Mouse (Mus musculus) midbrain, embryonic 11.5 days (tissue): ENCODE data around the gene Mob1b. TPM values are rescaled to one million over a fixed set of nuclear protein-coding genes. Genes with fewer than 3 reads are reported as not detected.
"Not testable (repeated sequence)": the region's sequence is repeated elsewhere in the genome, so short reads cannot be mapped to it uniquely, and the experiment has no call there.

Source experiments
- ATAC-seq: fragments of 200-750 bp; cut with Nextera tagmentation; 2 replicates; pipeline ENCODE4 v1.8.0; 2017; ENCODE audit warnings: moderate TSS enrichment, moderate library complexity; ENCODE audit not compliant: low FRiP score
- DNase-seq: peaks from one replicate; pipeline ENCODE4 v3.0.0; 2015; ENCODE audit warnings: low spot score; ENCODE audit errors: missing footprints
- H3K27ac ChIP-seq: fragments of 300-500 bp; sonication (generic); 2 replicates; pipeline ENCODE4 v1.5.1; 2014; ENCODE audit warnings: low read depth, low read length
- H3K27me3 ChIP-seq: fragments of 300-500 bp; sonication (generic); 2 replicates; pipeline ENCODE4 v1.6.1; 2014; ENCODE audit warnings: mild to moderate bottlenecking, low read length, moderate library complexity, mixed read lengths; ENCODE audit not compliant: control insufficient read depth, insufficient read depth
- H3K36me3 ChIP-seq: fragments of 300-500 bp; sonication (generic); 2 replicates; pipeline ENCODE4 v1.6.1; 2014; ENCODE audit warnings: mild to moderate bottlenecking, low read length, moderate library complexity, mixed read lengths; ENCODE audit not compliant: control insufficient read depth, insufficient read depth
- H3K4me1 ChIP-seq: fragments of 300-500 bp; sonication (generic); 2 replicates; pipeline ENCODE4 v1.6.1; 2014; ENCODE audit warnings: low read length; ENCODE audit not compliant: control insufficient read depth, insufficient read depth
- H3K4me2 ChIP-seq: fragments of 300-500 bp; sonication (generic); 2 replicates; pipeline ENCODE4 v1.6.1; 2014; ENCODE audit warnings: mild to moderate bottlenecking, moderate library complexity
- H3K4me3 ChIP-seq: fragments of 300-500 bp; sonication (generic); 2 replicates; pipeline ENCODE4 v1.5.1; 2014; ENCODE audit warnings: low read depth, low read length
- H3K9ac ChIP-seq: fragments of 300-500 bp; sonication (generic); 2 replicates; pipeline ENCODE4 v1.6.1; 2014; ENCODE audit warnings: low read length
- H3K9me3 ChIP-seq: fragments of 300-500 bp; sonication (generic); 2 replicates; pipeline ENCODE4 v1.6.1; 2016; ENCODE audit warnings: low read length; ENCODE audit not compliant: control insufficient read depth
- WGBS: fragments of 180-500 bp; shearing (Covaris S2); extraction: QIAGEN DNeasy Blood & Tissue Kit; methylation state at CpG from one replicate; pipeline ENCODE4 v1.1.7; 2014; 5-methylcytosine and 5-hydroxymethylcytosine counted together
- polyA plus RNA-seq: library from polyadenylated mRNA; unstranded; fragments of >200 nt; fragmentation: Nextera tagmentation; extraction: Ambion mirVana; gene quantifications from 2 replicates; pipeline ENCODE4 v1.2.1, GENCODE M21; 2014

The Mob1b gene
- polyA plus RNA-seq, 1 experiment from 2014 or later, result 18.3 TPM

DNA sequence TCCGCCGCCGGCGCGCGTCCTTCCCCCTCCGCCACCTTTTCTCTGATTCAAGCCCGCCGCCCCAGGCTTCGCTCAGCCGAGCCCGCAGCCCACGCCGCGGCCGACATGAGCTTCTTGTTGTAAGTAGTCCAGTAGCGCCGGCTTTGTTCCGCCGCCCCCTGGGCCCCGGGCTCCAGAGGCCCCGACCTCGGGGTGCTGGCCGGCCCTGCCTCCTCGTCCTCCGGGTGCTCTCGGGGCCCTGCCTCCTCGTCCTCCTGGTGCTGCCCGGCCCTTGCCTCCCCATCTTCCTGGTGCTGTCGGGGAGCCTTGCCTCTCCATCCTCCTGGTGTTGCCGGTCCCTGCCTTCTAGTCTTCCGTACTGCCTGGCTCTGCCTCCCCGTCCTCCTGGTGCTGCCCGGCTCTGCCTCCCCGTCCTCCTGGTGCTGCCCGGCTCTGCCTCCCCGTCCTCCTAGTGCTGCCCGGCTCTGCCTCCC is 384 bp downstream of the Mob1b start:
- H3K4me3 ChIP-seq, result peak overlapping the region; percentile 75
- ATAC-seq (peak; percentile 79), DNase-seq (no peak)
- under 1% methylated on average over 30 of the region's 38 CpGs for WGBS
- peaks cover 12% of the 10 kb centered on the region for H3K4me1 ChIP-seq
- peak overlapping the region; percentile 94 for H3K4me2 ChIP-seq
- no peaks in the 10 kb centered on the region for H3K27me3 ChIP-seq
- no peaks in the 10 kb centered on the region for H3K36me3 ChIP-seq
- peak overlapping the region; percentile 89 for H3K9ac ChIP-seq
- H3K27ac ChIP-seq, result peak overlapping the region; percentile 80
- no peaks in the 10 kb centered on the region for H3K9me3 ChIP-seq

DNA sequence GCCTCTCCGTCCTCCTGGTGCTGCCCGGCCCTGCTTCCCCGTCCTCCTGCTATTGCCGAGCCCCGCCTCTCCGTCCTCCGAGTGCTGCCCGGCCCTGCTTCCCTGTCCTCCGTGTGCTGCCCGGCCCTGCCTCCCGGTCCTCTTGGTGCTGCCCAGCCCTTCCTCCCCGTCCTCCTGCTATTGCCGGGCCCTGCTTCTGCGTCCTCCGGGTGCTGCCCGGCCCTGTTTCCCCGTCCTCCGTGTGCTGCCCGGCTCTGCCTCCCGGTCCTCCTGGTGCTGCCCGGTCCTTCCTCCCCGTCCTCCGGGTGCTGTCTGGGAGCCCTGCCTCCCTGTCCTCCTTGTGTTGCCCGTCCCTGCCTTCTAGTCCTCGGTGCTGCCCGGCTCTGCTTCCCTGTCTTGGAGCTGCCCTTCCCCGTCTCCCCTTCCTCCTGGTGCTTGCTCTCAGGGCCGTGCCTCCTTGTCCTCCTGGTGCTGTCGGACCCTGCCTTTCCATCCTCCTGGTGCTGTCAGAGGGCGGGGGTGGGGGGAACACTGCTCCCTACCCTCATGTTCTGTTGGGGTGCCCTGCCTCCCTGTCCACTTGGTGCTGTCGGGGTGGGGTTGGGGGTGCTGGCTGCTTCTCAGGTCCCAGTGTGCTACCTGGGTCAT is 1.0 kb downstream of the Mob1b start:
- WGBS, result 3% methylated on average over 31 of the region's 31 CpGs
- Histone ChIP-seq H3K9ac (peak overlapping the region; percentile 89), H3K36me3 (no peaks in the 10 kb centered on the region), H3K27me3 (no peaks in the 10 kb centered on the region), H3K4me2 (peak overlapping the region; percentile 94), H3K27ac (no peak overlapping the region), H3K4me3 (peak overlapping the region; percentile 75), H3K9me3 (no peaks in the 10 kb centered on the region), H3K4me1 (peaks cover 12% of the 10 kb centered on the region)
- DNase-seq (peak; percentile 91), ATAC-seq (peak; percentile 22)

DNA sequence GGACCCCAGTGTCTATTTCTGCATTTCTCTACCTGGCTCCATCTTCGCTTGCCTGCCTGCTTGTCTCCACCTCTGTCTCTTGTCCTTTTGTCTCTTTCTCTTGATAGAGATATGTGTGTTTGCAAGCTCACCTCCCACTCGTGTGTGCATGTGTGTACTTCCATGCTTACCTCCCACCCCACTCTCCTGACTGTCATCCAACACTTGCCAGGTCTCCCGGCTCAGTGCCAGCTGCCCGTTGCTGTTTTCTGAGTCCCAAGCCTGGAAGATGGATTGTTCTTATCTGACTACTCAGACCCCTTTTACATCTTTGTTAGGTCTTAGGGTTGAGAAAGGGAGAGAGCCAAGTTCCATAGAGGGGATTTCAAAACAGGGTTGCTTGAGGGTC is 1.6 kb downstream of the Mob1b start:
- H3K4me3 ChIP-seq, result peak overlapping the region; percentile 75
- no peaks in the 10 kb centered on the region for H3K9me3 ChIP-seq
- no peaks in the 10 kb centered on the region for H3K36me3 ChIP-seq
- H3K27ac ChIP-seq, result no peak overlapping the region
- peaks cover 12% of the 10 kb centered on the region for H3K4me1 ChIP-seq
- no peak for DNase-seq
- H3K4me2 ChIP-seq, result peak overlapping the region; percentile 94
- H3K27me3 ChIP-seq, result no peaks in the 10 kb centered on the region
- H3K9ac ChIP-seq, result peak overlapping the region; percentile 89
- WGBS, result 47% methylated on average over 4 of the region's 4 CpGs
- no peak for ATAC-seq

DNA sequence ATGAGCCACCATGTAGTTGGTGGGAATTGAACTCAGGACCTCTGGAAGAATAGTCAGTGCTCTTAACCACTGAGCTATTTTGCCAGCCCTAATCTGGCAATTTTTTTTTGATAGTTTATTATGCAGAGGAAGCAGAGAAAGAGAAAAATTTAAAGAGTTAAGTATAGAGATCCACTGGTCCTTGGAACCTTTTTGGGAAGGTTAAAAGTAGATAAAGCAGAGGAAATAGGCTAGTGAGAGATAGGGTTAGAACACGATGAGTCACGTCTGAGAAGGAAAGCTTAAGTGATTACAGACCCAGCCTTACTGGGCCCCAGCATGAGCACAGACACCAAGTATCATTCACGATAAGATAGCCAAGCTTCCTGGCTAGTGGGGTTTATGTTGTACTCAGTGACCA is 3.4 kb downstream of the Mob1b start:
- peaks cover 12% of the 10 kb centered on the region for H3K4me1 ChIP-seq
- H3K9me3 ChIP-seq, result no peaks in the 10 kb centered on the region
- no peak overlapping the region for H3K4me2 ChIP-seq
- H3K4me3 ChIP-seq, result no peak overlapping the region
- H3K27ac ChIP-seq, result no peak overlapping the region
- no peak overlapping the region for H3K9ac ChIP-seq
- no peaks in the 10 kb centered on the region for H3K36me3 ChIP-seq
- H3K27me3 ChIP-seq, result no peaks in the 10 kb centered on the region
- no peak for ATAC-seq
- WGBS, result 73% methylated on average over 3 of the region's 3 CpGs
- DNase-seq, result no peak

DNA sequence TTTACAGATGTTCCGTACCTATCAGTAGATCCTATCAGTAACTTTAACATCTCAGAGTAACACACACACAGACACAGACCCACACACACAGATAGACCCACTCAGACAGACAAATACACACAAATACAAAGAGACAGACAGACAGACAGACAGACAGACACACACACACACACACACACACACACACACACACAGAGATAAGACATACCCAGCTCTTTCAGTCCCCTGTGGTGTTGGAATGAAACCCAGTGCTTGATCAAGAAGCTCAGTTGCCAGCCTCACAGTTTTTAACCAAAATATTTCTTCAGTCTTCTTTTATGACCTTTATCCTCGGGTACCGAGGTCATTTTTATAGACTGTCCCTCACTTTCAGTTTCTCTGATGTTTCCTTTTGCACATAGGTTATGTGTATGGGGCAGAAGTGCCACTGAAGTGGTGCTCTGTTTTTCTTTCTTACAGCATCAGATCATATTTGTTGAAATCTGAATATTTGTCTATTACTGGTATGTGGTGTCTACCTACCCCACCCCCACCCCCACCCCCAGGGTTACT is 7.0 kb downstream of the Mob1b start:
- Histone ChIP-seq H3K9ac (no peak overlapping the region), H3K27me3 (no peaks in the 10 kb centered on the region), H3K36me3 (no peaks in the 10 kb centered on the region), H3K4me3 (no peak overlapping the region), H3K27ac (no peak overlapping the region), H3K4me2 (no peak overlapping the region), H3K9me3 (no peaks in the 10 kb centered on the region), H3K4me1 (peaks cover under 1% of the 10 kb centered on the region; the same call in 1 of the 2 replicates)
- DNase-seq (no peak), ATAC-seq (no peak)
- WGBS, result 92% methylated on average over 3 of the region's 3 CpGs

DNA sequence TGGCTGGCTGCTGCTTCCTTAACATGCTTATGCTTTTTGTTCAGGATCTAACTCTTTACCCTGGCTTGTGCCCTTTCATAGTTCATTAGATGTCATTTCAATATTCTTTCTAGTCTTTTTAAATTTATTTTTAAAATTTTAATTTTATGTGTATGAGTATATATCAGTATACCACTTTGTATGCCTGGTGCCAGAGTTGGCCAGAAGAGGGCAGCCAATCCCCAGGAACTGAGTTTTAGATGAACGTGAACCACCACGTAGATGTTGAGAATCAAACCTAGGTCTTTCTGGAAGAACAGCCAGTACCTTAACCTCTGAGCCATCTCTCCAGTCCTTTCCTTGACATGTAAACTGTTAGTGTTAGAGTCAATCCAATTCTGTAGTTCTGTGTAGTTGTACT is 14.1 kb downstream of the Mob1b start:
- Histone ChIP-seq H3K27me3 (no peaks in the 10 kb centered on the region), H3K9me3 (no peaks in the 10 kb centered on the region), H3K27ac (no peak overlapping the region), H3K4me2 (no peak overlapping the region), H3K9ac (no peak overlapping the region), H3K4me3 (no peak overlapping the region), H3K36me3 (no peaks in the 10 kb centered on the region), H3K4me1 (no peaks in the 10 kb centered on the region)
- 88% methylated on average over 2 of the region's 2 CpGs for WGBS
- no peak for DNase-seq
- no peak for ATAC-seq

DNA sequence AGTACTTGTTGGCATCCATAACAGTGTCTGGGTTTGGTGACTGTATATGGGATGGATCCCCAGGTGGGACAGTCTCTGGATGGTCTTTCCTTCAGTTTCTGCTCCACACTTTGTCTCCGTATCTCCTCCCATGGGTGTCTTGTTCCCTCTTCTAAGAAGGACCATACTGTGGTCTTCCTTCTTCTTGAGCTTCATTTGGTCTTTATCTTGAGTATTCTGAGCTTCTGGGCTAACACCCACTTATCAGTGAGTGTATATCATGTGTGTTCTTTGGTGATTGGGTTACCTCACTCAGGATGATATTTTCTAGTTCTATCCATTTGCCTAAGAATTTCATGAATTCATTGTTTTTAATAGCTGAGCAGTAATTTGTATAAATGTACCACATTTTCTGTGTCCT is 20.4 kb downstream of the Mob1b start:
- not testable (repeated sequence) for H3K9ac ChIP-seq, H3K27ac ChIP-seq, H3K4me1 ChIP-seq, H3K9me3 ChIP-seq, H3K36me3 ChIP-seq, H3K4me2 ChIP-seq, DNase-seq, H3K27me3 ChIP-seq, H3K4me3 ChIP-seq, ATAC-seq
- WGBS, result 96% methylated on average over 1 of the region's 1 CpGs

DNA sequence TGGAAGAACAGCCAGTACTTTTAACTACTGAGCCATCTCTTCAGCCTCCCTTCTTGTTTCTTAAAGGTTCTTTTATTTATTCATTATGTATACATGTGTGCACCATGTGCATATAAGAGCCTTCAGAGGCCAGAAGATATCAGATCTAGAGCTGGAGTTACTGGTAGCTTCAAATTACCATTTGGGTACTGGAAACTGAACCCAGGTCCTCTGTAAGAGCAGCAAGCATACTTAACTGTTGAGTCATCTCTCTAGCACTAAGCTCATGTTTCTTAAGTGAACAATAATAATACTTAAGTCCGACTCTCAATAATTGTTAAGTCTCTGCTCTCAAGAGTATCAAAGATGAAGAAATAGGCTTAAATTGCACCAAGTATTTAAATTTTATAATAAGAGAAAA is 27.1 kb downstream of the Mob1b start:
- DNase-seq (no peak), ATAC-seq (no peak)
- H3K4me3 ChIP-seq, result no peak overlapping the region
- no peaks in the 10 kb centered on the region for H3K27me3 ChIP-seq
- H3K4me2 ChIP-seq, result no peak overlapping the region
- H3K4me1 ChIP-seq, result no peaks in the 10 kb centered on the region
- 96% methylated on average over 1 of the region's 1 CpGs for WGBS
- H3K36me3 ChIP-seq, result no peaks in the 10 kb centered on the region
- H3K9ac ChIP-seq, result no peak overlapping the region
- H3K9me3 ChIP-seq, result no peaks in the 10 kb centered on the region
- H3K27ac ChIP-seq, result no peak overlapping the region

DNA sequence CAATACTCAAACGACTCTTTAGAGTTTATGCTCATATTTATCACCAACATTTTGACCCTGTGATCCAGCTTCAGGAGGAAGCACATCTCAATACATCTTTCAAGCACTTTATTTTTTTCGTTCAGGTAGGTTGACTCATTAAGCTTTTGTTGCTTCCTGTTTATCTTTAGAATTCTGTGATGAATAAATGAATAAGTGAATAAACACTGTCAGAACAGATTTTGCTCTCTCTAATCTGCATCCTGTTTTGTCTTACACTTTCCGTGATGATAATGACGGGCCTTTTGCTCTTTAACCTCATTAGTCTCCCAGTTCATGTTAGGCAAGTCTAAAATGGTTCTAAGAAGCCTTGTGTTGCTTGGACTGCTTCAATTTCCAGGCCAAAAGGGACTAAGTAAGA is 32.5 kb downstream of the Mob1b start:
- 92% methylated on average over 4 of the region's 4 CpGs for WGBS
- Histone ChIP-seq H3K27ac (no peak overlapping the region), H3K4me3 (no peak overlapping the region), H3K4me1 (no peaks in the 10 kb centered on the region), H3K9ac (no peak overlapping the region), H3K4me2 (no peak overlapping the region), H3K36me3 (no peaks in the 10 kb centered on the region), H3K27me3 (no peaks in the 10 kb centered on the region), H3K9me3 (no peaks in the 10 kb centered on the region)
- ATAC-seq (no peak), DNase-seq (no peak)
